Mouse (Mus musculus): ENCODE results near the gene Col27a1.

The Col27a1 gene

GRCm38 (mm10) chr4:63314063-63314462 is 100.3 kb downstream of the Col27a1 start:
- no peak for DNase-seq

GRCm38 (mm10) chr4:63316076-63316746 is 102.4 kb downstream of the Col27a1 start:
- DNase-seq, result peak; percentile 42

GRCm38 (mm10) chr4:63319566-63319965 is 105.8 kb downstream of the Col27a1 start:
- peak; percentile 78 for DNase-seq

- no peak for DNase-seq
Measured at GRCm38 (mm10) chr4:63323275-63323815, 109.5 kb downstream of the Col27a1 start.

- no peak for DNase-seq
Measured at GRCm38 (mm10) chr4:63333403-63333802, 119.6 kb downstream of the Col27a1 start.

GRCm38 (mm10) chr4:63338414-63339076 is 124.7 kb downstream of the Col27a1 start:
- DNase-seq, result no peak

- DNase-seq, result no peak
Measured at GRCm38 (mm10) chr4:63342491-63342890, 128.7 kb downstream of the Col27a1 start.

- DNase-seq, result no peak
Measured at GRCm38 (mm10) chr4:63343608-63344007, 129.8 kb downstream of the Col27a1 start.

- peak; percentile 69 for DNase-seq
Measured at GRCm38 (mm10) chr4:63344295-63344694, 130.5 kb downstream of the Col27a1 start, which contains the start of gene Orm1. TSS of gene Orm1 (plus strand) at chr4:63344560.

- no peak for DNase-seq
Measured at GRCm38 (mm10) chr4:63345261-63345660, 131.5 kb downstream of the Col27a1 start.

- DNase-seq, result no peak
Measured at GRCm38 (mm10) chr4:63346659-63347058, 132.9 kb downstream of the Col27a1 start.

GRCm38 (mm10) chr4:63348524-63348923 is 134.7 kb downstream of the Col27a1 start:
- DNase-seq, result no peak

GRCm38 (mm10) chr4:63355877-63356665 is 142.3 kb downstream of the Col27a1 start, which contains the start of gene Orm3:
TSS of gene Orm3 (plus strand) at chr4:63356162.
- peak; percentile 53 for DNase-seq

GRCm38 (mm10) chr4:63356981-63357570 is 143.3 kb downstream of the Col27a1 start:
- peak; percentile 68 for DNase-seq

- DNase-seq, result no peak
Measured at GRCm38 (mm10) chr4:63359861-63360260, 146.1 kb downstream of the Col27a1 start.

GRCm38 (mm10) chr4:63362150-63362549 is 148.3 kb downstream of the Col27a1 start, which contains the start of gene Orm2:
TSS of gene Orm2 (plus strand) at chr4:63362449.
- peak; percentile 73 for DNase-seq

- DNase-seq, result peak; percentile 95
Measured at GRCm38 (mm10) chr4:63368577-63368976, 154.8 kb downstream of the Col27a1 start.

GRCm38 (mm10) chr4:63370897-63371296 is 157.1 kb downstream of the Col27a1 start:
- no peak for DNase-seq

- peak; percentile 67 for DNase-seq
Measured at GRCm38 (mm10) chr4:63371890-63372289, 158.1 kb downstream of the Col27a1 start.

GRCm38 (mm10) chr4:63373404-63373803 is 159.6 kb downstream of the Col27a1 start:
- DNase-seq, result no peak

GRCm38 (mm10) chr4:63374331-63374730 is 160.5 kb downstream of the Col27a1 start:
- no peak for DNase-seq

- no peak for DNase-seq
Measured at GRCm38 (mm10) chr4:63375367-63375766, 161.6 kb downstream of the Col27a1 start.

- no peak for DNase-seq
Measured at GRCm38 (mm10) chr4:63377483-63377882, 163.7 kb downstream of the Col27a1 start.
